Mouse (Mus musculus) layer of hippocampus, postnatal 10 days (tissue): ENCODE measurements around the gene Syt17. TPM values are rescaled to one million over a fixed set of nuclear protein-coding genes. Genes with fewer than 3 reads are reported as not detected.

Experiments used
- DNase-seq, 2 experiments: peaks; one replicate each; pipeline ENCODE4 v3.0.0; 2021; ENCODE audit warnings: low spot score in 2 of 2
- total RNA-seq, 2 experiments: library from RNA; stranded (reverse); gene quantifications; 2 replicates each; pipeline ENCODE4 v1.2.3; 2021

Syt17 gene
- total RNA-seq, 2 experiments from 2014 or later: 45.9 to 49.3 TPM

DNA sequence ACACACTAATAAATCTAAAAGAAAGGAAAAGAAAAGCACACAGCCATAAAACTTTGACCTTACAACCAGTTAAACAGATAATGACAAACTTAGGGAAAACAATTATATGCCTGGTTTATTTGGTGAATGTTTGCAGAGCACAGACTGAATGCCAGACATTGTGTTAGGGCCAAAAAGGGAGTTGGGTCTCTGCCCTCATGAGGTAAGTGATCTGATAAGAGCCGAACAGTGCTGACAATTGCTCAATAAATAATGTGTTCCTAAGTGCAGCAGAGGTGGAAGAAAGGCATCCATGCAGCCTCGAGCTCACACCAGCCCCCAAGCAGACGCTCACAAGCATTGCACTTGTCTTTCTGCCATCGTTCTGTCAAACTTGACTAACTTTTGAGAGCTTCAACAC lies 16.4 kb upstream of the Syt17 start:
- DNase-seq: no peak

DNA sequence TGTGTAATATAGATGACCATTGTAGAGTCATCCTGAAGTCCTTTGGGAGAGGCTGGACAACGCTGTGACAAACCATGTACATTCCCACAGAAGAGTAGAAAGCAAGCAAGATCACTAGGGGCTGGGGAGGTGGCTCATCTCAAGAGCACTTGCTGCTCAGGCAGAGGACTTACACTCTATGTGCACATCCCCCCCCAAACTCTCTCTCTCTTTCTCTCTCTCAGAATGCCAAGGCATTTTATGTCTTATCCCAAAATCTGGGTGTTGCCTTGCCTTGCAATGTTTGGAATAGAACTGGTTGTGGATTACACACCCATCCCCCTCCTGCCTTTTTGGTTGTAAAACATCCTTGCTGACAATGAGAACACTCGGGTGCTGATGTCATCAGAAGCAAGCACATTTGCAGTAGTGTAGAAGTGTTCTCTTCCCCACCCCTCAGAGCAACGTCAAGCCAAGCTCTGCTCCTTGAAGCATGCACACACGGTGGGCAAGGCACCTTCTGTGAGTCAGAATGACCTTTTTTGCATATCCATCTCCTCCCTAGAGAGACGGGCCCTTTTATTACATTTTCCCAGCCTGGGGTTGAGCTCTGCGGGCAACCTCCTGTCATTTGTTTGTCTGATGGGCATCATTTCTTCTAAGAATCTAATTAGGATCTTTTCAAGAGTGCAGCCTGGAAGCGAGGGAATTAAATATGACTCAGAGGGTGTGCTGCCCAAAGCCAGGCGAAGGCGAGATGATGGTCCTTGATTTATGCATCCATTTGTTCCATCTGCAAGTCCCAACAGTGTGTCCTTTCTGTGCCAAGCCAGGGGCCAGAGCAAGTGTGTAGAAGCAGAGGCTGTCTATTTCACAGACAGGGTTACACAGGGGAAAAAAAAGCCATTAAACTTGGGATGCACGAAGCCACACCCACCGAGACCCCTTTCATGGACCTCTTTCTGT lies 15.1 kb upstream of the Syt17 start:
- no peak for DNase-seq

DNA sequence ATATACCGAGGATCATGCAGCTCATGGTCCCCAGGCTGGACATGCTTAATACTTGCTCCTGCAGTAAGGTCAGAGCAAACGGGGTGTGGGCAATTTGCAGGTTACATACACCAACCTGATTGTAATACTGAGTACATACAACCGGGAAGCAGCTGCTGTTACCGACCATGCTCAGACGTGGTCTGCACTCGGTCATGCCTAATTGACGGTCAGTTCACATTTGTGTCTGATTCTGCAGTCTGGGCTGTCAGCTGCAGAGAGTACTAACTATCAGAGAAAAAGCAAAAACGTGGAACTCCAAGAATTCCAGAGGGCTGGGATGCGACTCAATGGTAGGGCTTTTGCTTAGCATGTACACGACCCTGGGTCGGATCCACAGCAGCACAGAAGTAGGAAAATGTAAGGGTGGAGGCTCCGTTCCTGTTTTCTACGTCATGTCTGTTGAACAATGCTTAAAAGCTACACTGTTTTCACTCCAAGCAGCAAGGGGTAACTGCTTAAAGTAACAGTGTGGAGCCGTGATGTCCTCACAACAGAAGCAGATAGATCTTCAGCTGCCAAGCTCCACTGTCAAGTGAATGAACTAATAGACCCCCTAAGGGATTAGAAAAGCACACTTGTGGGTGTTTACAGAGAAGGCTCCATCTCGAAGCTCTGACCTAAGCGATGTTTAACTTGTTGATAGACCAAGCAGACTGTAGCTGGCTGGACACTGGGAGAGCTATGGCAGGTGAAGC lies 13.5 kb upstream of the Syt17 start:
- DNase-seq: no peak

DNA sequence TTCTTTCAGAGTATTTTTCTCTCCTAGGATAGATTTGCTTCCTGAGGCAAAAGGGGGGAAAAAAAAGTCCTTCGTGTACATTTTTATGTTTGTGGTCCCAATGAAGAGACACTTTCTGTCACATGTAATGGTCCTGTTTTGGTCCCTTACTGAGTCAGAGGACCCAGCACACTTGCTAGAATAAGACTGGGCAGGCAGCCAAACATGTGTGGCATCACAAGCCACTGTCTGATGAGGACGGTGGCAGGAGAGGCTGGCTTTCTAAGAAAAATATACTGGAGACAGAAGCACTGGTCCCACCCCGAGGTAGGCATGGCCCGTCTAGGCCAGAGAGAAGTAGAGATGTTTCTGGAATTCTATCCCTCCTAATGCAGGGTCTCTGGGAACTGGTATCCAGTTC lies 5.7 kb upstream of the Syt17 start:
- DNase-seq: no peak

DNA sequence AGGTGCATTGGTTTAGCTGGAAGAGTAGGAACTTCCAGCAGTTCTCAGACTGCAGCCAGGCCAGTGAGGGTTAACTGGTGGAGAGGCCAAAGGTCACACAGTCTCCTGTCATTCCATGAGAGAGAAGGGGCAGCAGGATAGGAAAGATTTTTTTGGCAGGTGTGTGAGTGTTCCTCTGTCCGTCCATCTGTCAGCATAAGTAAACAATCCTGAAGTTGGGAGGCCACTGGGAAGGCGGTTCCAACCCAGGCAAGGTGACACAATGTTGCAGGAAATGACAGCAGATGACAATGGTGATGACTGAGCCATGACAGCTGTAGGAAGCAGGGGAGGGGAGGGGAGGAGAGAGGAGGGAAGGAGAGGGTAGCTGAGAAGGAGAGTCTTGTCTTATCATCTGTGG lies 4.9 kb upstream of the Syt17 start:
- no peak for DNase-seq

DNA sequence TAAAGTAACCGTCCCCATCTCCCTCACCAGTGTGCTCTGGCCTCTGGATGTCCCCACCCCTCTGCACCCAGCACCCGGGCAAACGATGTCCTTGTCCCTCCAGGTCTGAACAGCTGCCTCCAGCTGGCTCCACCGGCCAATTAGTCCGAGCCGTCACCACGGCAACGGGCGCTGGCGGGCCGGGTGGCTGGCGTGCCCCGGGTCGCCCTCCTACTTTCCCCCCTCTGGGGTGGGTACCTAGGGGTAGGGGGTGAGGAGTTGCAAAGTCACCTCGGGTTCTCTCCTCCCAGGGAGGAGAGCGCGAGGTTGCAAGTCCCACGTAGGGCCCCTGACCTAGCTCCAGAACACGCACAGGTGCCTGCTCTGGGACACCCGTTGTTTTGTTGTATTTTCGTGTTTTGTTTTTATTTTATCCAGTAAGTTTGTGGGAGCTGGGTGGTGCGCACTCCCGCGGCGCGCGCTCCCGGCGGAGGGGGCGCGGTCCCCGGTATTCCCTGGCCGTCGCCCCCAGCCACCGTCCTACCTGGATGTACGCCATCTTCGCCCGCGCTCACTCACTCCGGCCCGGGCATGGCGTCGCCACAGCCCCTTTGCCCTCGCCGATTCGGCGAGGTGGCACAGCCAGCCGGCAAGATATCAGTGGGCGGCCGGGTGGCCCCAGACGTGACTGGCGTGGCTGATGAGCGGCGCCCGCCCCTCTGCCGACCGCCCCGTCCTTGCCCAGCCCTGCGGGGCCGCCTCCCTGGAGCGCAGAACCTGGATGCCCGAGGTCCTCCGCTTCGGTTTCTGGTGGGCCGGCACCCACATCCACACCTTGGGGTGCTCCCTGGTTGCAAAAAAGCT lies 510 bp downstream of the Syt17 start:
- DNase-seq: peak; percentile 53 to 58

DNA sequence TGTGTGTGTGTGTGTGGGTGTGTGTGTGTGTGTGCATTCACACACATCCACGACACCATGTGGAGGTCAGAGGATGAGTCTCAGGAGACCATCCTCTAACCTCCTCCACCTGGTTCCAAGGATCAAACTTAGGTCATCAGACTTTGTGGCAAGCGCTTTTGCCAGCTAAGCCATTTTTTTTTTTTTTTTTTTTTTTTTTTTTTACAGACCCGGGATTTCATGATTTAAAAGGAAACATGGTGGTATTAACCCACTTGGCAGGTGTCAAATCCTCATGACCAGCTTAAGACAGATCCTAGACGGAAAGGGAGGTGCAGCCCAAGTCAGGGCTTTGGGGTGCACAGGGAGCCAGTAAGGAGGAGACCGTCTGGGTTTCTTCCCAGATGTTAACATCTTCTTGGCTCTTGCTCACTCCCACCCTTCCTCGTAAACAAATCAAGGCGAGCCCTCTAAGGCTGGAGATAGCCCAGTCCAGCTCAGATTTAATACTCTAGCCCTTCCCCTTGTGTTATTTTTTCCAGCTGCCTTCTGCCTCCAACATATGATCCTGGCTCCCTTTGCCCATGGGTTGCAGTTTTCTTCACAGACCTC lies 4.0 kb downstream of the Syt17 start:
- DNase-seq: no peak

DNA sequence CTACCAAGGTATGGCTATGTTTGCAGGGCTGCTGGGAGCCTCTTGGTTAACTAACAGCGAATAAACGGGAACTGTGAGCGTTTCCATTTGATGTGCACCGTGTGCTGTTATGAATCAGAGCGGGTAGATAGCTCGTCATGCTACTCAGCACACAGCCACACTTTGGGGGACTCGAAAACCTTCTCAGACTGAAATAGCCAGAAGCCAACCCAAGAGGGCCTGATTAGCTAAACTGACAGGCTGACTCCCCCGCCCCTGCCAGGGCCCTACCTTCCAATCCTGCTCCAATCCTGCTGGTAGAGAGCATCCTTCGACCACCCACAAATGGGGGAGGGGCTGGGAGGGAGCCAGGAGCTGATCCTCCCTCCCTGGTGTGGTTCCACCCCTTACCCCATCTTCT lies 4.7 kb downstream of the Syt17 start:
- DNase-seq: peak; percentile 36 to 54

DNA sequence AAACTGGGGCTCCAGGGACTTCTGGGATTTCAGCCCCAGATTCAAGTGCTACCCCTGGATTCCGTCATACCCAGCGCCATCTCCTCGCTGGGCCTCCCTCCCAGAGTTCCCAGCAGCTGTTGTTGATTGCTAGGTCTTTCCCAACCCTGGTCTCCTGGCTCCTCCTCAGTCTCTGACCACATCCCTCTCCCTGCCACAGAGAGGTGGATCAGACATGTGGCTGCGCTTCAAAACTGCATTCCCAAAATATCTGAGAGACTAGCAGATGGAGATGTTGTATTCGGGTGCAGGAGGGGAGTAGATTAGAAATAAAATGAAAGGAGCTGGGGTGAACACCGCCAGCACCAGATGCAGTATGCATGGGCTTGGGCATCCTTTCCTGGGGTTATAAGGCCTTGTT lies 6.5 kb downstream of the Syt17 start:
- DNase-seq: no peak

DNA sequence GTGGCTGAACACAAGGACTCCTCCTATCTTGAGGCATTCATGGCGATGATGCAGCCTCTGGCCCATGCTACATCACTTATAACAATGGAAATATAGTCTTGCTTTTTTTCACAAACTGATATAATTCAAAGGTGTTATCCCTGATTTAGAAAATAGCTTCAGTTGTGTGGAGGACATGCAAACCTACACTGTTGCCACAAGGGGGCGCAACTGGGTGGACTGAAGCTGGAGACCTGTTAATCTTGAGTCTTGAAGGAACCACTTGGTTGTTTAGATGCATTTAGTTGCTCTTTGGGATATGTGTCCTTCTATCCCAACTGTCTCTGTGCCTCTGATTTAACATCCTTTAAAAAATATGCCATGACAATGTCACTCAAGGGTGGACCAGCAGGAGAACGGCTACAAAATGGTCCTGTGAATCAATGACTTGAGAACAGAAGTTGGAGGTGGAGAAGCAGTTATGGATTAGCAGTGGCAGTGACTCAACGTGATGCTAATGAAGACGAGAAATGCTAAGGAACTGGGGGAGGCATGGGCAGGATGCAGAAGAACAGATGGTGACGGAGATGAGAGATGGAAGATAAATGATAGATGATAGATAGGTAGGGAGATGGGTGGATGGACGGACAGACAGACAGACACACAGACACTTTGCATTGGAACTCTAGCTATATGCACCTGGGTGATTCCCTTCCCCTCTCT lies 10.8 kb downstream of the Syt17 start:
- DNase-seq: peak; percentile 51 to 57

DNA sequence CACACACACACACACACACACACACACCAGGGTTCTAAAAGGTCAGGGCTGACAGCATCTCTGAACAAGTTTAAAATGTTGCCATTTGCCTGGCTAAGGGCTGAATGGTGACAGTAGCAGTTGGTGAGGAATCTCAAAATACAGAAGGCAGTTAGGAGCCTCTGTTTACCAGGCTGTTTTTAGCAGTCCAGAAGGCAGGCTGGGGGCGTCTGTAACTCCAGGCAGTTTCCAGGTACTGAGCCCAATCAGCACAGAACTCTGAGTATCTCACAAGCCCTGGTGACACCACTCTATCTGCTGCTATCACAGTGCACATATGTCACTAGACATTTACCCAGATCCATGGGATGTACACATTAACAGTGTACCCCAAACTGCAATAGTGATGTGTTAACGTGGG lies 19.1 kb downstream of the Syt17 start:
- peak in 1 of 2 experiments; percentile 60 for DNase-seq

DNA sequence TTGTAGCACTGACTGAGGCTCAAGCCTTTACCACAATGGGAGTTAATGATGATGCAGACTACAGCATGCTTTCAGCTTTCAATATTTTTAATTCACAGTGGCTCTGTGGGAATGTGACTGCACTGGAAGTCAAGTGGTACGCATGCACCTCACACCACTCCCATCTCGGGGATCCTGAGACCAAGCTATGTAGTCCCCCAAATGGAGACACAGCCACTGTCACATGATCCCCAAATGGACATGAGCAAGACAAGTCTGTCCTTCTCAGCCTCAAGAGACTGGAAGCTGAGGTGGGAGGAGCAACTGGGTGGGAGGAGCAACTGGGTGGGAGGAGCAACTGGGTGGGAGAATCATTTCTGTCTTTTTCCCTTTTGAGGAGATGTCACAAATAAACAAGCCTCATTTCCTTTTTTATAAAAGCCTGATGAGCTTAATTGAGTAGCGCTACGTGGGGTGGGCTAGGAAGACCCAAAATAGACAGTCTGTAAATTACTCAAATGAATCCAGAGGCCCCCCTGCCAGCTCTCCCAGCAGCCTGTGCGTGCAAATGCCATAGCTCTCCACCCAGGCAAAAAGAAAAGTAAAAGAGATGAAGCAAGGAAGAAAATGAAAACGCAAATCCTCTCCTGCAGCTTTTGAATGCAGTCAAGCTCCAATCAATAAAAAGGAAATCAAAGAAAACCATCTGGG lies 28.4 kb downstream of the Syt17 start:
- no peak for DNase-seq

DNA sequence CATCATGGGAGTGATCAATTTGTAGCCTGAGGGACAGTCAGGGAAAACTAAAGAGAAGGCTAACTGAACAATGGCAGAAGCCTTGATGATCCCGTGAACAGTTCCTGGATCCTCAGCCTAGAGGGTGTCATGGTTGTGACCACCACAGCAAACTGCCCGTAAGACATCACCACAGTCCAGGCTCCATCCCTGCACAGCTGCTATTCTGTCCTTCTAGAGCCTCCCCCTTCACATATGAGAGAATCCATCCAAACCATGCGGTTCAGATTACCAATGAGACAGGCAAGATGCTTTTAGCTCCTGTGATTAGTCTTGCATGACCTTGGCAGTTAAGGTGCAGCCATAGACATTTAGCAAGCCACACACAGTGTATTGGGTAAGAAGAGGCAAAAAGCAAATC lies 33.8 kb downstream of the Syt17 start:
- DNase-seq: no peak

DNA sequence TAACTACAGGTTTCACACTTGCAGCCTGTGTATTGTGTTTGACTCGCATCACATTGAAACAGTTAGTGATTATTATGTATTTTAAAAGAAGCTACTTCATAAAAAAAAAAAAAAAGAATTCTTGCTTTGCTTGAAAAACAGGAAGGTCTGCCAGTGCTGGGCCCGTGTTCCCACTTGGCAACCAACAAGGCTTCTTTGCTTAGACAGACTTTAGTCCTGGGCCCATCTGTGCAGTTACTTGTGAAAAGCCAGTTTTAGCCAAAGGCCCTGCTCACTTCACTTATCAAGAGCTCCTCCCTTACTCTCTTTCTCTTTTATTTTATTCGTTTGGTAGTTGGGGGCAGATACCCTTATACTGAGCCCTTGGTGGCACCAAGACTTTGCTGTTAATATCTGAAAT lies 36.1 kb downstream of the Syt17 start:
- no peak for DNase-seq

DNA sequence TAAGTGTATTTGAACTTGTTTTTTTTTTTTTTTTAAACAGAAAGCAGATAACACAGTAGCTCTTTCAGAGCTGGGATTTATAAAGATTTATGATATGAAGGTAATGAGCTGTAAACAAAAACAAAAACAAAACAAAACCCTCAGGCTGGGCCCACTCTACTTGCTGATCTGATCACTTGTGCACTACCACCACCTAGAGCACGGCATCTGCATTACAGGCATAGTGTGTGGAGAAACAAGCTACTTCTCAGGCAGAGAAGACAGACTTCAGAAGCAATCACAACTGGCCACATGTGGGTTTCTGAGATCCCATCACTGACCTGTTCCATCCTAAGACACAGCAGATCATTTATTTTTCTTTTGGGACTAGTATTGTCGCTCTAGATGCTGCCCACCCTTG lies 38.6 kb downstream of the Syt17 start:
- peak in 1 of 2 experiments; percentile 41 for DNase-seq

DNA sequence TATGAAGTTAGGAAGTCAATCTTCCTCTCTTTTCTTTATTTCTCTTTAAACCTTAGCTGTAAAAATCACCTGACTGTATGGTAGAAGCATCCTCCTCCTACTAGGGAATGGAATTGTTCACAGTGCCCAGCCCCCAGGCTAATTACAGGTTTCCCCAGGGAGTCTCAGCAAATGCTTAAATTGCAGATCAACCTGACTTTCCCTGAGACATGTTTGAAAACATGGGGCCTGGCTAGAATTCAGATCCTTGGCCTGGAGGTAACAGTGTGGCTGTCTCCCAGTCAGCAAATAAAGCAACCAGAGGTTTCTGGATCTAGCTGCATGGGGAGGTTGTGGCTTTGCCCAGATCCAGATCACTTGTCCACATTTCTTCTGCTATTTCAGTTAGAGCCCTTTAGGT lies 42.8 kb downstream of the Syt17 start:
- DNase-seq: no peak

DNA sequence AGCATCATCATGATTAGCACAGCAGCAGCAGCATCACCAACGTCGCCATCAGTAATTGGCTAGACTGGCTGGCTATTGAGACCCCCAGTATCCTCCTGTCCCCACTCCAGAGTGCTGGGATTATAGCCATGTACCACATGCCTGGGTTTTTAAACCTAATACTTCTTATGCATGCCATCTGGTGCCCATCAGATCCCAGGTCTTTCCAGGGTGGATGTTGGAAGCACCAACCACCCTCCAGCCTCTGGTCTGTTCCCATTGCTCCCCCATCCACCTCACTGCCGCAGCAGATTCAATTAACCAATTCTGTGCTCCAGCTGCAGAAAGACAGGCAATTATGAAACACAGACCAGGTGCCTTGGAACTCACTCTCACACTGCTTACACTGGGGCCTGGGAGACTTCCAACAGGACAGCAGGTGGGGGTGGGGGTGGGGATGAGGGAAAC lies 45.4 kb downstream of the Syt17 start:
- DNase-seq: peak; percentile 47

DNA sequence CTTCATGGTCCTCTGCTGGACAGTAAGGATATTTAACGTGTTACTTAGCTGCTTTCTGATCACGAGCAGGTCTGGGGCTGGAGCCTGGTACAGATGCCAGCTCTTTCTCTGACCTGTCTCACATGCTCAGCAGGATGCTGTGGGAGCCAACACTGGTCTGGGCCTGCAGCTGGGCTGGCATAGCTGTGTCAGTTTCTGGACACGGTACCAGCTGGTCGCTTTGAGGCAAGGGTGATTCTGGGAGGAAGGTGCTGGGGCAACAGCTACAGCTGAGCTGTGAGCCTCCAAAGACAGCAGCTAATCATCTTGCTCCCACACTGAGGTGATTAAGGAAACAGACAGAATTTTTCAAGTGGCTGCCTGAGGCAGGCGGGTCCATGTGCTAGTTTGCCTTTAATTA lies 46.1 kb downstream of the Syt17 start:
- DNase-seq: no peak

DNA sequence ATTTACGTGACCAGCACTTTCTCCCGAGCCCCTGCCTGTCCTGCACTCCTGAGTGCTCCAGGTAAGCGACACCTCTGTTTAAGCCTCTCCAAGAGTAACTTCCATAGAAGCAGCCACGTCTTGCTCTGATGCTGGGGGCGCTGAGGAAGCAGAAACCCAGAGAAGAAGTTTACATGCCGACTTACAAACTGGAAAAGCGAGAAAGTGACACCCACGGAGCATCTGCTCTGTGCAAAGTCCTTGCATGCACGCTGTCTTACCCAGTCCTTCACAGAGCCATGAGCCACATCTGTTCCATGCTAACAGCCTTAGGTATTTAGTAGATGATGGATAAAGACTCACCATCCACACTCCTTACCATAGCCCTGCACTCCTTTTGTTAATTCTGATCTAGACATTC lies 48.3 kb downstream of the Syt17 start:
- no peak for DNase-seq

DNA sequence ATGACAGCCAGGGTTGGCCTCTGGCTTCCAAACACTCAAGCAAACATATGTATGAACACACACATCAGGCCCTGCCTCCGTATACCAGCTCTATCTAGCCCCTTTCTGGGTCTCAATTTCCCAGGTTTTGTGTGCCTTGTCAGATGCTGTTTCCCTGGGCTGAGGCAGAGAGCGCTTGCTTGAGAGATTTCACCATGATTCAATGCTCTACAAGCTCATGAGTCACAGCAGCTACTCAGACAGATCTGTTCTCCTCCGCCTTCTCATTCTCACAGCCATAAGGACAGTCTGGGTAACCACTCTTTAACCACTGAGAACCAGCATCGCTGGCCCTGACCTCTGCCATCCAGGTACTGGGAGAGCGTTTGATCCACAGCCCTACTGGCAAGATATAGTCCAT lies 57.3 kb downstream of the Syt17 start:
- no peak for DNase-seq
